Mouse (Mus musculus) olfactory bulb, adult 2 months (tissue): Measurements from ENCODE around the gene Gart.

Source experiments
- CTCF ChIP-seq: fragments of 200-500 bp; IDR thresholded peaks from 2 replicates; pipeline ENCODE4 v1.5.1; 2012; ENCODE audit warnings: low read depth, mild to moderate bottlenecking, low read length, moderate library complexity; ENCODE audit not compliant: insufficient read depth
- POLR2A ChIP-seq: fragments of 200-500 bp; IDR thresholded peaks from 2 replicates; pipeline ENCODE4 v1.6.1; 2012; ENCODE audit warnings: mild to moderate bottlenecking, low read depth, low read length, moderate library complexity; ENCODE audit not compliant: insufficient read depth

DNA sequence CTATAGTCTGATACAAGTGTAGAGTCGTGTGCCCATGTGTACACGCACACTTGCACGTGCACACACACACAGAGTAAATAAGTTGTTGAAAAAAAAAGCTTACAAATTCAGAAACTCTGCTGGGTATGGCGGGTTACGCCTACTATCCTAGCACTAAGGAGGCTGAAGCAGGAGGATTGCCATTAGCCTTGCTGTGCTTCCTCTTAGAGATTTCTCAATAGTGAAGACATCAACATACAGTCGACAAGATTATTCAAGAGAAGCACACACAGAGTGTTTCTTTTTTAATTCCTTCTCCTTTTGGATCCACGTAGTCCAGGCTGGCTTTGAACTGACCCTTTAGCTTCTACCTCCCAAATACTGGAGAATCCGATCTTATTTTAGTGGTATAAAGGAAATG lies 6.6 kb downstream of the Gart start:
- TF ChIP-seq CTCF (no peak), POLR2A (no peak)
